ENCODE assay signal across 7 mouse cellular contexts in the genomic region with DNA sequence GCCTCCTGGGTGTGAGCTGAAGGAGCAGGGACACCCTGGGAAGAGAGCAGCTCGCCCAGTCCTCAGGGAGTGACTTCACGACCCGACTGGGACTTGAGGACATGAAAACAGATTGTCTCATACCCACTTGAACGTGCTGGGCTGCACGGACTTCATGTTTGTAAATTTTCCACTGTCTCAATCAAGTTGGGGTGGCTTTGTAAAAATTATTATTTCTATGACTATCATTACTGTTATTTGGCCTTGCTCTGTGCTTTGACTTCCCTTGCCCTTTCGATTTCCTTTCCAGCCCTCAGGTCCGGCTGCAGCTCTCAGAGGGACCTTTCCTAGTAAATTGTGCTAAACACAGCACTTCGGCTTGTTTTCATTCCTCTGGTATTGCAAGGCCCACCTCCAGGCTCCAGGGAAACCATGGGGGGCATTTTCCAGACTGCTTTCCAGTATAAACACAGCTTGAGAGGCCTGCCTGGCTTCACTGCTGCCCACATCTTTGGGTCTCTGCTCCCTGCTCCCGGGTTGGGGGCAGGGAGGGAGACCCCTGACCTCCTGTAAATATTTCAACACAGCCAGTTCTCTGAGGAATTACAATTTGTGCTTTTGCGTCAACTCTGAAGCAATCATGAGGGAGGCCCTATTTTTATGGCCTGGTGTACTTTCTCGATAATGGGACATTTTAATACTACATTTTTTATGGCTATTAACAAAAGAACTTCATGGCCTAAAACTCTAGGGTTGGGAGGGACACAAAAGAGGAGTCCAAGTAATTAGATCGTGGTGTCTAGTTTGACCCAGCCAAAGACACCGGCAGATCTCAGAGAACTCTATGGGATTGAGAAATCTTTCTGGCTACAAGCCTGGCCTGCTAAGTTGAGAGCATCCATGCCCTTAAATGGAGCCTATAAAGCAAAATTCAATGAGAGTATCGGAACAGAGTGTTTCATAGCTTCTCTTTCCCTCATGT.
A peak's percentile ranks its signal among the peaks of the same experiment; 100 is the strongest.
DNase-seq lines count a peak whose midpoint lies in the region; ATAC-seq and TF ChIP-seq lines count a peak whose summit lies in the region.

No protein-coding gene starts in this region.

- no peaks in the 10 kb centered on the region for H3K36me3 ChIP-seq in embryonic facial prominence, embryonic 10.5 days (replicated peaks)
- H3K36me3 ChIP-seq in liver, adult 2 months (ENCODE audit: control insufficient read depth, insufficient read depth, low read length) = no peaks in the 10 kb centered on the region
- no peaks in the 10 kb centered on the region for H3K36me3 ChIP-seq in stomach, postnatal 0 days (ENCODE audit: control insufficient read depth, insufficient read depth, low read length)

- DNase-seq in adrenal gland, postnatal 14 days = peak; percentile 47
- DNase-seq in embryonic facial prominence, embryonic 10.5 days (ENCODE audit: low spot score) = peak; percentile 54
- peak; percentile 27 for DNase-seq in heart, postnatal 4 days
- DNase-seq in liver, adult 2 months (ENCODE audit: extremely low read depth, low read depth, low spot score) = peak; percentile 98
- DNase-seq in stomach, postnatal 0 days (ENCODE audit: low spot score) = no peak
- no peak for DNase-seq in layer of hippocampus, adult 2 months (ENCODE audit: low spot score in 2 of 2)
- DNase-seq in retina, embryonic 14.5 days (ENCODE audit: low spot score) = no peak

- no peaks in the 10 kb centered on the region for H3K9me3 ChIP-seq in embryonic facial prominence, embryonic 10.5 days
- H3K9me3 ChIP-seq in stomach, postnatal 0 days (ENCODE audit: control insufficient read depth, low read length) = no peaks in the 10 kb centered on the region

- H3K4me1 ChIP-seq in embryonic facial prominence, embryonic 10.5 days = peaks cover 60% of the 10 kb centered on the region
- peaks cover 43% of the 10 kb centered on the region for H3K4me1 ChIP-seq in liver, adult 2 months (ENCODE audit: control insufficient read depth, insufficient read depth, low read length)
- H3K4me1 ChIP-seq in stomach, postnatal 0 days (replicated peaks; ENCODE audit: control insufficient read depth, insufficient read depth) = peaks cover 3% of the 10 kb centered on the region; the same call in 1 of the 2 replicates

- TF ChIP-seq CTCF in liver, adult 2 months (IDR thresholded peaks at IDR 0.05; ENCODE audit: low read depth, low read length) = no peak
- TF ChIP-seq CTCF in stomach, postnatal 0 days (IDR thresholded peaks at IDR 0.05; ENCODE audit: low read depth) = no peak
- no peak for TF ChIP-seq CTCF in layer of hippocampus, adult 2 months (conservative IDR thresholded peaks at IDR 0.05)

- no peak overlapping the region for H3K4me3 ChIP-seq in embryonic facial prominence, embryonic 10.5 days
- H3K4me3 ChIP-seq in liver, adult 2 months (ENCODE audit: insufficient read depth, low read depth, low read length) = no peak overlapping the region
- no peak overlapping the region for H3K4me3 ChIP-seq in stomach, postnatal 0 days (ENCODE audit: low read depth, low read length)
- H3K4me3 ChIP-seq in layer of hippocampus, adult 2 months = no peak overlapping the region

- 60% methylated on average over 14 of the region's 14 CpGs for WGBS in embryonic facial prominence, embryonic 10.5 days
- 16% methylated on average over 14 of the region's 14 CpGs for WGBS in liver, adult 2 months
- 44% methylated on average over 14 of the region's 14 CpGs for WGBS in stomach, postnatal 0 days

- H3K79me2 ChIP-seq in liver, adult 2 months (ENCODE audit: control insufficient read depth, insufficient read depth, low read length) = no peaks in the 10 kb centered on the region

- peak overlapping the region; percentile 65 for H3K9ac ChIP-seq in liver, adult 2 months (ENCODE audit: low read depth, low read length)
- no peak overlapping the region for H3K9ac ChIP-seq in stomach, postnatal 0 days (ENCODE audit: low read length)

- peak; percentile 31; the same call in 1 of the 2 replicates for ATAC-seq in stomach, postnatal 0 days (ENCODE audit: low FRiP score, low TSS enrichment)

- H3K4me2 ChIP-seq in stomach, postnatal 0 days (replicated peaks; ENCODE audit: low read depth) = no peak overlapping the region

- no peak for TF ChIP-seq POLR2A in liver, adult 2 months (IDR thresholded peaks at IDR 0.05; ENCODE audit: extremely low read depth, insufficient read depth, low read length)

- H3K27me3 ChIP-seq in embryonic facial prominence, embryonic 10.5 days (replicated peaks; ENCODE audit: low read depth, poor library complexity, severe bottlenecking) = no peaks in the 10 kb centered on the region
- H3K27me3 ChIP-seq in liver, adult 2 months (ENCODE audit: control insufficient read depth, insufficient read depth, low read length) = no peaks in the 10 kb centered on the region
- no peaks in the 10 kb centered on the region for H3K27me3 ChIP-seq in stomach, postnatal 0 days (ENCODE audit: control insufficient read depth, insufficient read depth, low read length)

- H3K27ac ChIP-seq in embryonic facial prominence, embryonic 10.5 days (replicated peaks) = peak overlapping the region; percentile 71
- peak overlapping the region; percentile 98 for H3K27ac ChIP-seq in liver, adult 2 months (replicated peaks; ENCODE audit: insufficient read depth, low read depth, low read length)
- peak overlapping the region; percentile 84 for H3K27ac ChIP-seq in stomach, postnatal 0 days (replicated peaks)
- no peak overlapping the region; the same call in 1 of the 2 replicates for H3K27ac ChIP-seq in layer of hippocampus, adult 2 months

- TF ChIP-seq EP300 in stomach, postnatal 0 days (optimal IDR thresholded peaks at IDR 0.05) = peak; percentile 88

Comparison
In these comparisons a context has a peak if more than half of its experiments do, and no peak if none do; other contexts are left out.
1. DNase-seq: peak in adrenal gland, postnatal 14 days (single experiment), embryonic facial prominence, embryonic 10.5 days (single experiment), heart, postnatal 4 days (single experiment) and liver, adult 2 months (single experiment); none in stomach, postnatal 0 days (single experiment), layer of hippocampus, adult 2 months (0 of 2) and retina, embryonic 14.5 days (single experiment).